In genomic region chr14:55852646-55853551, GRCm38 (mm10) we compare ENCODE assay signal across 8 mouse cellular contexts. TPM values are rescaled to one million over a fixed set of nuclear protein-coding genes. Genes with fewer than 3 reads are reported as not detected.
DNase-seq lines count a peak whose midpoint lies in the region; ATAC-seq and TF ChIP-seq lines count a peak whose summit lies in the region.

No protein-coding gene starts in this region.

- peak overlapping the region; percentile 81 for H3K4me3 ChIP-seq in heart, embryonic 10.5 days
- H3K4me3 ChIP-seq in ES-E14 (ENCODE audit: insufficient read depth in 1 of 2, low read depth in 1 of 2, low read length in 2 of 2, poor library complexity in 1 of 2, severe bottlenecking in 1 of 2): peak overlapping the region; percentile 58 to 71
- peak overlapping the region; percentile 84; the same call in 1 of the 2 replicates for H3K4me3 ChIP-seq in forebrain, embryonic 16.5 days (replicated peaks; ENCODE audit: low read length)
- peak overlapping the region; percentile 62 for H3K4me3 ChIP-seq in stomach, embryonic 15.5 days (replicated peaks)

- no peaks in the 10 kb centered on the region for H3K9me3 ChIP-seq in heart, embryonic 10.5 days
- H3K9me3 ChIP-seq in ES-E14 (ENCODE audit: control insufficient read depth, insufficient read depth, low read depth, low read length): no peaks in the 10 kb centered on the region; the same call in 1 of the 2 replicates
- H3K9me3 ChIP-seq in forebrain, embryonic 16.5 days (ENCODE audit: control insufficient read depth, low read length): no peaks in the 10 kb centered on the region
- no peaks in the 10 kb centered on the region for H3K9me3 ChIP-seq in stomach, embryonic 15.5 days

- no peaks in the 10 kb centered on the region for H3K27me3 ChIP-seq in heart, embryonic 10.5 days (ENCODE audit: insufficient read depth, poor library complexity, severe bottlenecking)
- H3K27me3 ChIP-seq in forebrain, embryonic 16.5 days (replicated peaks; ENCODE audit: control insufficient read depth, insufficient read depth, low read length): no peaks in the 10 kb centered on the region
- H3K27me3 ChIP-seq in stomach, embryonic 15.5 days (replicated peaks): no peaks in the 10 kb centered on the region

- H3K9ac ChIP-seq in ES-E14 (ENCODE audit: insufficient read depth, low read depth, low read length, poor library complexity, severe bottlenecking): peak overlapping the region; percentile 56
- H3K9ac ChIP-seq in forebrain, embryonic 16.5 days (replicated peaks; ENCODE audit: low read depth, low read length): peak overlapping the region; percentile 85; the same call in 1 of the 2 replicates
- no peak overlapping the region for H3K9ac ChIP-seq in stomach, embryonic 15.5 days

- peak overlapping the region; percentile 95 for H3K27ac ChIP-seq in heart, embryonic 10.5 days
- H3K27ac ChIP-seq in ES-E14 (ENCODE audit: insufficient read depth, low read depth, low read length, poor library complexity, severe bottlenecking): peak overlapping the region; percentile 45
- peak overlapping the region; percentile 90 for H3K27ac ChIP-seq in forebrain, embryonic 16.5 days (ENCODE audit: low read length)
- H3K27ac ChIP-seq in stomach, embryonic 15.5 days: peak overlapping the region; percentile 97

- in situ Hi-C loops in ES-E14 (cut with MboI; ENCODE audit: low sequenced_read_pairs in 2 of 2, unreplicated experiment in 2 of 2): no loop called here

- DNase-seq in heart, embryonic 10.5 days (ENCODE audit: low spot score): no peak
- no peak for DNase-seq in heart, adult 9 months (ENCODE audit: low spot score in 2 of 2)
- DNase-seq in ES-E14 (ENCODE audit: low read depth, low spot score) (no peak), liver (peak; percentile 53)
- DNase-seq in adrenal gland, postnatal 4 days (ENCODE audit: low spot score in 2 of 2): no peak
- no peak for DNase-seq in layer of hippocampus, postnatal 36 days

- H3K4me1 ChIP-seq in heart, embryonic 10.5 days: peaks cover 60% of the 10 kb centered on the region
- peaks cover 2 to 7% of the 10 kb centered on the region in 2 experiments; a peak in 2 of 4 replicates for H3K4me1 ChIP-seq in ES-E14 (ENCODE audit: control insufficient read depth in 2 of 2, insufficient read depth in 2 of 2, low read length in 2 of 2, poor library complexity in 1 of 2)
- H3K4me1 ChIP-seq in forebrain, embryonic 16.5 days (replicated peaks; ENCODE audit: control insufficient read depth, insufficient read depth, low read length): peaks cover 44% of the 10 kb centered on the region
- peaks cover 25% of the 10 kb centered on the region for H3K4me1 ChIP-seq in stomach, embryonic 15.5 days

- H3K4me2 ChIP-seq in forebrain, embryonic 16.5 days (ENCODE audit: low read length): peak overlapping the region; percentile 79
- peak overlapping the region; percentile 69 for H3K4me2 ChIP-seq in stomach, embryonic 15.5 days

- 4% methylated on average over 11 of the region's 11 CpGs for WGBS in heart, embryonic 10.5 days
- WGBS in forebrain, embryonic 16.5 days: 1% methylated on average over 11 of the region's 11 CpGs
- 7% methylated on average over 11 of the region's 11 CpGs for WGBS in stomach, embryonic 15.5 days

- peak; percentile 72 for ATAC-seq in forebrain, embryonic 16.5 days
- ATAC-seq in stomach, embryonic 15.5 days (ENCODE audit: insufficient read depth, low FRiP score, low read depth): peak; percentile 64

- H3K36me3 ChIP-seq in heart, embryonic 10.5 days: peaks cover 7% of the 10 kb centered on the region
- H3K36me3 ChIP-seq in ES-E14 (ENCODE audit: control insufficient read depth, insufficient read depth, low read length, poor library complexity, severe bottlenecking): no peaks in the 10 kb centered on the region
- no peaks in the 10 kb centered on the region; the same call in 1 of the 2 replicates for H3K36me3 ChIP-seq in forebrain, embryonic 16.5 days (ENCODE audit: control insufficient read depth, insufficient read depth)
- no peaks in the 10 kb centered on the region for H3K36me3 ChIP-seq in stomach, embryonic 15.5 days

TF ChIP-seq in ES-E14, 5 proteins besides CTCF, POLR2A, EP300 and RAD21:
- TF ChIP-seq CHD2 (IDR thresholded peaks at IDR 0.05; ENCODE audit: low read depth, low read length) (no peak), ZNF384 (IDR thresholded peaks at IDR 0.05; ENCODE audit: low read depth, low read length) (no peak), HCFC1 (IDR thresholded peaks at IDR 0.05; ENCODE audit: borderline replicate concordance, insufficient read depth, low read length) (no peak), MAFK (IDR thresholded peaks at IDR 0.05; ENCODE audit: insufficient read depth, low read depth, low read length) (no peak), ZC3H11A (IDR thresholded peaks at IDR 0.05; ENCODE audit: borderline replicate concordance, low read depth, low read length) (no peak)

RNA-seq across cellular contexts. Expression of gene Nynrin, which starts 0.9 kb away (rescaled TPM):
- 27.1 and 32.7 TPM in 2 replicates for polyA plus RNA-seq in heart, embryonic 10.5 days (2016; fragmentation: Nextera tagmentation; extraction: Ambion mirVana)
- total RNA-seq in ES-E14 (2012; rRNA removed): 7.1 and 10.4 TPM in 2 replicates
- polyA plus RNA-seq in forebrain, embryonic 16.5 days (2015; fragmentation: Nextera tagmentation; extraction: Ambion mirVana): 11.3 and 13.2 TPM in 2 replicates
- polyA plus RNA-seq in stomach, embryonic 15.5 days (2015; fragmentation: Nextera tagmentation; extraction: Ambion mirVana): 15.4 and 18.5 TPM in 2 replicates
- total RNA-seq in adrenal gland, postnatal 4 days (2021): 10 to 100 TPM; 46.0 to 52.0 TPM
- total RNA-seq in layer of hippocampus, postnatal 36 days (2021): 1 to 10 TPM; 6.7 to 7.3 TPM

RNA-seq across cellular contexts. Expression of gene Nfatc4, which starts 30.0 kb away (rescaled TPM):
- 15.4 and 35.8 TPM in 2 replicates for polyA plus RNA-seq in heart, embryonic 10.5 days (2016; fragmentation: Nextera tagmentation; extraction: Ambion mirVana)
- total RNA-seq in ES-E14 (2012; rRNA removed): 6.4 and 25.4 TPM in 2 replicates
- 11.7 and 12.3 TPM in 2 replicates for polyA plus RNA-seq in forebrain, embryonic 16.5 days (2015; fragmentation: Nextera tagmentation; extraction: Ambion mirVana)
- polyA plus RNA-seq in stomach, embryonic 15.5 days (2015; fragmentation: Nextera tagmentation; extraction: Ambion mirVana): 35.5 and 40.9 TPM in 2 replicates
- 10 to 100 TPM; 47.0 to 49.4 TPM for total RNA-seq in adrenal gland, postnatal 4 days (2021)
- total RNA-seq in layer of hippocampus, postnatal 36 days (2021): 1 to 10 TPM; 1.2 to 1.9 TPM

RNA-seq across cellular contexts. Expression of gene Cbln3, which starts 31.3 kb away (rescaled TPM):
- polyA plus RNA-seq in heart, embryonic 10.5 days (2016; fragmentation: Nextera tagmentation; extraction: Ambion mirVana): 0.12 and 0.30 TPM in 2 replicates
- 0.04 and 0.11 TPM in 2 replicates for total RNA-seq in ES-E14 (2012; rRNA removed)
- polyA plus RNA-seq in forebrain, embryonic 16.5 days (2015; fragmentation: Nextera tagmentation; extraction: Ambion mirVana): 0.14 and 0.21 TPM in 2 replicates
- 0.42 and 0.46 TPM in 2 replicates for polyA plus RNA-seq in stomach, embryonic 15.5 days (2015; fragmentation: Nextera tagmentation; extraction: Ambion mirVana)
- total RNA-seq in adrenal gland, postnatal 4 days (2021): under 1 TPM; 0.39 to 0.76 TPM
- total RNA-seq in layer of hippocampus, postnatal 36 days (2021): under 1 TPM; 0.37 to 0.43 TPM

RNA-seq across cellular contexts. Expression of gene Khnyn, which starts 31.8 kb away (rescaled TPM):
- 18.2 and 23.2 TPM in 2 replicates for polyA plus RNA-seq in heart, embryonic 10.5 days (2016; fragmentation: Nextera tagmentation; extraction: Ambion mirVana)
- total RNA-seq in ES-E14 (2012; rRNA removed): 7.2 and 15.8 TPM in 2 replicates
- polyA plus RNA-seq in forebrain, embryonic 16.5 days (2015; fragmentation: Nextera tagmentation; extraction: Ambion mirVana): 10.3 and 11.1 TPM in 2 replicates
- polyA plus RNA-seq in stomach, embryonic 15.5 days (2015; fragmentation: Nextera tagmentation; extraction: Ambion mirVana): 16.5 and 18.1 TPM in 2 replicates
- total RNA-seq in adrenal gland, postnatal 4 days (2021): 10 to 100 TPM; 29.7 to 29.9 TPM
- total RNA-seq in layer of hippocampus, postnatal 36 days (2021): 10 to 100 TPM; 10.6 to 11.7 TPM

RNA-seq across cellular contexts. Expression of gene Sdr39u1, which starts 47.2 kb away (rescaled TPM):
- polyA plus RNA-seq in heart, embryonic 10.5 days (2016; fragmentation: Nextera tagmentation; extraction: Ambion mirVana): 42.4 and 50.3 TPM in 2 replicates
- total RNA-seq in ES-E14 (2012; rRNA removed): 8.2 and 11.1 TPM in 2 replicates
- 102 and 128 TPM in 2 replicates for polyA plus RNA-seq in forebrain, embryonic 16.5 days (2015; fragmentation: Nextera tagmentation; extraction: Ambion mirVana)
- 56.0 and 65.7 TPM in 2 replicates for polyA plus RNA-seq in stomach, embryonic 15.5 days (2015; fragmentation: Nextera tagmentation; extraction: Ambion mirVana)
- 10 to 100 TPM; 65.3 to 71.9 TPM for total RNA-seq in adrenal gland, postnatal 4 days (2021)
- total RNA-seq in layer of hippocampus, postnatal 36 days (2021): 10 to 100 TPM; 68.5 to 70.7 TPM

Comparison
In these comparisons a context has a peak if more than half of its experiments do, and no peak if none do; other contexts are left out.
1. H3K27ac ChIP-seq: peak in every context shown above with its lines; median percentile 97 in stomach, embryonic 15.5 days; 95 in heart, embryonic 10.5 days; 90 in forebrain, embryonic 16.5 days; 45 in ES-E14.